Mouse (Mus musculus) frontal cortex, postnatal 10 days (tissue): ENCODE measurements around the gene 4930519G04Rik.
"Not testable (repeated sequence)": the region's sequence is repeated elsewhere in the genome, so short reads cannot be mapped to it uniquely, and the experiment has no call there.

Source experiments
- DNase-seq, 2 experiments: peaks; one replicate each; pipeline ENCODE4 v3.0.0; 2022; ENCODE audit warnings: low spot score in 2 of 2, mixed read lengths in 1 of 2

4930519G04Rik gene

GRCm38 (mm10) chr5:114908598-114909305, 55.3 kb downstream of the 4930519G04Rik start:
- no peak for DNase-seq

- no peak for DNase-seq
Measured at GRCm38 (mm10) chr5:114913686-114914085, 60.2 kb downstream of the 4930519G04Rik start.

DNA sequence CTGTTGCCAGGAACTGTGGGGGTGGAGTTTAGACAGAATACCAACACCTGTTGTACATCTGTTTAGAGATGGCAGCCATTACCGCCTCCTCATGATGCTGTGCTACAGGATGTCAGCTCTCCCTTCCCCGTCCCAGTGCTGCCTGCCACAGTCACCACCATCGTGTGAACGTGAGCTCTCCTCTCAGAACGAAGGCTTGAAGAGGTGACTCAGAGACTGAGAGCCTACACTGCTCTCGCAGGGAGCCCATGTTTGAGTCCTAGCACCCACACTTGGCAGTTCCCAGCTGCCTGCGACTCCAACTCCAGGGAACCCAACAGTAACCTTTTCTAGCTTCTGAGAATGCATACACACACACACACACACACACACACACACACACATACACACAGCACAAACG, 61.4 kb downstream of the 4930519G04Rik start:
- DNase-seq, result no peak

- DNase-seq, result no peak
Measured at GRCm38 (mm10) chr5:114915854-114916253, 62.4 kb downstream of the 4930519G04Rik start.

DNA sequence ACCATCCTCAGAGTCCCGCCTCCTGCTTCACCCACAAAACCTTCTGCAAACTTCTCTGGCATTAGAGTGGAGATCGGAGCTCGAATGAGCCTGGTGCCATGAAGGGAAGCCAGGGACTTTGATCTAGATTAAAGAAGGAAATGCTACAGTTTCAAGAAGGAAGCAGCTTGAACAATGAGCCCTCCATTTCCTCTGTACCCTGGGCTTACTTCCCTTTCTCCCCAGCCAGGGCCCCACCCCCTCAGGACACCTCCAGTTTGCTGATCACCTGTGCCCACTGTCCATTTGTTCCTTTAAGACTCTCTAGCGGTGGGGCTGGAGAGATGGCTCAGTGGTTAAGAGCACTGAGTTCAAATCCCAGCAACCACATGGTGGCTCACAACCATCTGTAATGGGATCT, 63.3 kb downstream of the 4930519G04Rik start:
- no peak for DNase-seq

GRCm38 (mm10) chr5:114917357-114917756, 63.9 kb downstream of the 4930519G04Rik start:
- DNase-seq, result not testable (repeated sequence)

GRCm38 (mm10) chr5:114921551-114922365, 68.3 kb downstream of the 4930519G04Rik start:
- no peak for DNase-seq

DNA sequence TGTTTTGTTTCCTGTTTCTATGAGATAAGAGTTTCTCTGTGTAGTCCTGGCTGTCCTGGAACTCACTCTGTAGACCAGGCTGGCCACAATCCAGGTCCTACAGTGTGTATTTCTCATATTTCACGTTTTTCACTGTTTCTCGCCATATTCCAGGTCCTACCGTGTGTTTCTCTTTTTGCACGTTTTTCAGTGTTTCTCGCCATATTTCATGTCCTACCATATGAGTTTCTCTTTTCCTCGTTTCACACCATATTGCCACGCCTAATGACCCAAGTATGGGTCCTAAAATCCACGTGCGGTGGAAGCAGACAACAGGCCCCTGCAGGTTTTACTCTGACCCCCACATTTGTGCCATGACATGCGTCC, 68.9 kb downstream of the 4930519G04Rik start:
- no peak for DNase-seq

DNA sequence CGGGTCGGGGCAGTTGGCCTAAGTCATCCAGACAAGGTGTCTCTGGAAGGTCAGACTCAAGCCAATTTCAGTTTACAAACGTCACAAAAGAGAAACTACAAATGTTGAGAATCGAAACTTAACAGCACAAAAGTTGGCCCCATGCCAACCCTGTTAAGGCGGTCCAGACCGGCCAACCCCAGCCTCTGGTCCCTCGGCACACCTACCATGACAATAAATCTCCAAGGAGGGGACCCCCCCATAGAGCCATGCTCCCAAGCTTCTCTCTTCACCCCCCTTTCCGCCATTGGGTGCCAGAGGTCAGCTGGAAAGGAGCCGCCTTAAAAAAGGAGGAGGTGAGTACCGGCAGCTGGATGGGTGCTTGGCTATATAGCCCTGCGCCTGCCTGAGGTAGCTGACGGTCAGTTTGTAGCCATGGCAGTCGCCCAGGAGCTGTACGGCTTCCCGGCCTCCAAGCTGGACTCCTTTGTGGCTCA, 69.6 kb downstream of the 4930519G04Rik start, which contains the start of gene Oasl1:
Gene Oasl1 (plus strand): TSS at position 243 of the 476 bp plus-strand sequence.
- no peak for DNase-seq

DNA sequence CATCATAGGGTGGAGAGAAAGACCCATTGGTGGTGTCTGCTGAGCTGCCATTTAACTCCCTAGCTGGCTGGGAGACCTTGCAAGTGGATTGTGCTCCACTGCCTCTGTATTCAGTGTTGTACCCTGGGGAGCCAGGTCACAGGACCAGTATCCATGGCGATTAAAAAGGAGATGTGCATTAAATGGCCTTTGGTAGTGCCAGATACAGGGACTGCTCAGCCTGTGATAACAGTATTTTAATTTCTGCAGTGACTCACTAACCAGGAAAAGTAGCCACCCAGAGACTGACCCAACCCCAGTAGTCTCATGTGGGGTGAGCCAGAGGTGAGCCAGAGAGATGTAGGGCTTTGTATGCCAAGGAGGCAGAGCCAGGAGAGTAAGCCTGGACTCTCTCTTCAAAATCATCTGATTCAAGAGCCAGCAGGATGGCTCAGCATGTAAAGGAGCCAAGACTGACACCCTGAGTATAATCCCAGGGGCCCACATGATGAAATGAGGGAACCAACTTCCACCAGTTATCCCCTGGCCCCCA, 72.8 kb downstream of the 4930519G04Rik start:
- no peak for DNase-seq

- DNase-seq, result no peak
Measured at GRCm38 (mm10) chr5:114926753-114927152, 73.3 kb downstream of the 4930519G04Rik start.

- no peak for DNase-seq
Measured at GRCm38 (mm10) chr5:114931626-114932025, 78.2 kb downstream of the 4930519G04Rik start.

DNA sequence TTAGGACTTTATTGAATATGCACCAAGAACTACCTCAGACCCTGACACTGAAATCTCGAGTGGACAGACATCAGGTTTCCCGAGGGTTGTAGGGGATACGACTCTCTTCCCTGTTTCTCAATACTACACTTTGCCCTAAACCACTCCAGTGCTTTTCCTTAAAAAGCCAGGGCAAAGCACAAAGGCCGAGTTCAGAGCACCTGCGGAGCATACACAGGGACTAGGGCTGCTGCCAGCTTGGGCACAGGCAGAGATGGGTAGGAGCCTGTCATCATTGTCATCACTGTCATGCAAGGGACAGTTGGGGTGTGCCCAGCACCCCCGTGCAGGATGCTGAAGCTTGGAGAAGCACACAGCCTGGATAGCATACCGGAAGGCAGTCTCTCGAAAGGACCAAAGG, 79.7 kb downstream of the 4930519G04Rik start:
- no peak for DNase-seq
